Mouse (Mus musculus) liver, embryonic 14.5 days (tissue): ENCODE measurements at regions not wholly inside any gene's neighbourhood (a gene's known extent, or its start where the extent isn't known, plus 50 kb on each side); places are given as distances from the start of the nearest gene placed in this dataset.

Experiments used
- CTCF ChIP-seq: IDR thresholded peaks from 2 replicates; pipeline ENCODE4 v1.5.1; 2016; ENCODE audit warnings: antibody characterized with exemption, low read depth, control low read depth
- EP300 ChIP-seq: IDR thresholded peaks from 2 replicates; pipeline ENCODE4 v1.6.1; 2016; ENCODE audit warnings: antibody characterized with exemption, low read depth

- no peak for TF ChIP-seq CTCF
- no peak for TF ChIP-seq EP300
Observed at GRCm38 (mm10) chr3:9181576-9181975, 428.3 kb downstream of the Zfp704 start.
